ENCODE assay signal across 9 mouse cellular contexts in the genomic region with DNA sequence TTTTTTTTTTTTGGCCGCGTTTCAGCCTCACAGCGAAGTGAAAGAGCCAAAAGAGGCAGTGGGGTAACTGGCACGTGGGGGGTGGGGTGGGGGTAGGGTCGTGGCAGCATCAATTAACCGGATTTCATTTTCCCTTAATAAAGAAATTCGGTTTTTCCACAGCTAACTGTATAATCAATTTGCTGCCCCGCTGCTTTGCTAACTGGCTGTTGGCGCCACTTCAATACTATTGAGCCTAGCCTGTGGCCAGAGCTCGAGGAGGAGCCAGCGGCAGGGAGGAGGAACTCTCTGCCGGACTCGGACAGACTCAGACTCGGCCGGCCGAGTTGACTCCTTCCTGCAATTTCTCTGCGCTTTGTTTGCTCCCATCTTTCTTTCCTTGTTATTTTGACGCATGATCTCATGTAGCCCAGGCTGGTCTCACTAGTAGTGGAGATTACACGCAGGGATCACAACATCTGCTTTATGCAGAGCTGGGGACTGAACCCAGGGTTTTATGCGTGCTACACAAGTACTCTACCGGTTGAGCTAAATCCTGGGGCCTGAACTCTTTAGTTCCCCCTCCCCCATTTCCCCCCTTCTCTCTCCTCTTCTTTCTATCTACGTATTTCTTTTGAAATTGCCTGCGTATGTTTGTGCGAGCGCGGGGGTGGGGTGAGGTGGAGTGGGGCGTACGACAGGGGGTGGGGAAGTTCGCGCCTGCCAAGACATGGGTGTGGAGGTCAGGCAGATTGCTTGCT.
DNase-seq lines count a peak whose midpoint lies in the region; ATAC-seq and TF ChIP-seq lines count a peak whose summit lies in the region.
"Had no signal": no experiment of that assay in that cellular context is flagged by ENCODE, and none has a peak within 500 bp of the region (broad histone marks: within the 10 kb centered on the region; RNA-seq: fewer than 3 reads in every experiment).

No protein-coding gene starts in this region.

- peak overlapping the region; percentile 38 for H3K27ac ChIP-seq in intestine, embryonic 15.5 days
- peak overlapping the region; percentile 77 for H3K27ac ChIP-seq in limb, embryonic 10.5 days
- H3K27ac ChIP-seq in midbrain, embryonic 11.5 days (ENCODE audit: low read depth, low read length), result no peak overlapping the region
- no peak overlapping the region for H3K27ac ChIP-seq in small intestine, adult 2 months (ENCODE audit: insufficient read depth, low read depth, low read length)

- H3K9me3 ChIP-seq in intestine, embryonic 15.5 days, result no peaks in the 10 kb centered on the region
- no peaks in the 10 kb centered on the region for H3K9me3 ChIP-seq in limb, embryonic 10.5 days (replicated peaks)
- no peaks in the 10 kb centered on the region for H3K9me3 ChIP-seq in midbrain, embryonic 11.5 days (ENCODE audit: control insufficient read depth, low read length)

- peak overlapping the region; percentile 57 for H3K4me2 ChIP-seq in intestine, embryonic 15.5 days (replicated peaks)
- H3K4me2 ChIP-seq in midbrain, embryonic 11.5 days, result peak overlapping the region; percentile 58

- H3K36me3 ChIP-seq in intestine, embryonic 15.5 days, result no peaks in the 10 kb centered on the region
- no peaks in the 10 kb centered on the region for H3K36me3 ChIP-seq in limb, embryonic 10.5 days
- no peaks in the 10 kb centered on the region for H3K36me3 ChIP-seq in midbrain, embryonic 11.5 days (ENCODE audit: control insufficient read depth, insufficient read depth, low read length)
- H3K36me3 ChIP-seq in small intestine, adult 2 months (ENCODE audit: control insufficient read depth, insufficient read depth, low read length), result no peaks in the 10 kb centered on the region

- TF ChIP-seq POLR2A in small intestine, adult 2 months (IDR thresholded peaks at IDR 0.05; ENCODE audit: low read depth, low read length), result no peak

- peak; percentile 49 for DNase-seq in layer of hippocampus, adult 11-12 months (ENCODE audit: low spot score)
- no peak for DNase-seq in layer of hippocampus, adult 9-10 months (ENCODE audit: low spot score)
- peak; percentile 82 for DNase-seq in embryo, embryonic 10.5 days (ENCODE audit: low spot score)
- peak; percentile 47 to 74 for DNase-seq in gastrocnemius, postnatal 4 days (ENCODE audit: low spot score in 2 of 2)
- DNase-seq in limb, embryonic 10.5 days (ENCODE audit: low spot score), result peak; percentile 71
- peak; percentile 96 for DNase-seq in midbrain, embryonic 11.5 days (ENCODE audit: low spot score, missing footprints)

- 0 out of 2 replicates have a peak, but pooled peaks cover 10% of the 10 kb centered on the region for H3K4me1 ChIP-seq in intestine, embryonic 15.5 days (replicated peaks)
- H3K4me1 ChIP-seq in limb, embryonic 10.5 days, result 0 out of 2 replicates have a peak, but pooled peaks cover 6% of the 10 kb centered on the region
- no peaks in the 10 kb centered on the region; the same call in 1 of the 2 replicates for H3K4me1 ChIP-seq in midbrain, embryonic 11.5 days (ENCODE audit: control insufficient read depth, insufficient read depth, low read length)
- H3K4me1 ChIP-seq in small intestine, adult 2 months (ENCODE audit: control insufficient read depth, insufficient read depth, insufficient read length, low read length), result peaks cover 4% of the 10 kb centered on the region

- H3K4me3 ChIP-seq in intestine, embryonic 15.5 days (replicated peaks), result peak overlapping the region; percentile 35
- H3K4me3 ChIP-seq in limb, embryonic 10.5 days, result peak overlapping the region; percentile 53
- H3K4me3 ChIP-seq in midbrain, embryonic 11.5 days (ENCODE audit: low read depth, low read length), result peak overlapping the region; percentile 36
- H3K4me3 ChIP-seq in small intestine, adult 2 months (ENCODE audit: low read depth, low read length), result peak overlapping the region; percentile 43

- peak; percentile 92 for ATAC-seq in intestine, embryonic 15.5 days
- ATAC-seq in midbrain, embryonic 11.5 days (ENCODE audit: low FRiP score), result peak; percentile 85
- ATAC-seq: Patski had no signal

- no peak for TF ChIP-seq CTCF in small intestine, adult 2 months (IDR thresholded peaks at IDR 0.05; ENCODE audit: extremely low read depth, insufficient read length, insufficient replicate concordance, low read depth, low read length)

- 9% methylated on average over 28 of the region's 30 CpGs for WGBS in intestine, embryonic 15.5 days
- WGBS in limb, embryonic 10.5 days, result 8% methylated on average over 30 of the region's 30 CpGs
- WGBS in midbrain, embryonic 11.5 days, result 4% methylated on average over 30 of the region's 30 CpGs
- 3% methylated on average over 30 of the region's 30 CpGs for WGBS in small intestine, adult 2 months

- H3K27me3 ChIP-seq in intestine, embryonic 15.5 days (replicated peaks), result no peaks in the 10 kb centered on the region
- H3K27me3 ChIP-seq in limb, embryonic 10.5 days (ENCODE audit: low read depth, poor library complexity, severe bottlenecking), result no peaks in the 10 kb centered on the region
- no peaks in the 10 kb centered on the region for H3K27me3 ChIP-seq in midbrain, embryonic 11.5 days (ENCODE audit: control insufficient read depth, insufficient read depth, low read length)
- H3K27me3 ChIP-seq in small intestine, adult 2 months (ENCODE audit: control insufficient read depth, insufficient read depth, low read length), result no peaks in the 10 kb centered on the region
- H3K27me3 ChIP-seq: Patski had no signal

- peak overlapping the region; percentile 20; the same call in 1 of the 2 replicates for H3K9ac ChIP-seq in intestine, embryonic 15.5 days
- H3K9ac ChIP-seq in midbrain, embryonic 11.5 days (ENCODE audit: low read length), result peak overlapping the region; percentile 54

Comparison
In these comparisons a context has a peak if more than half of its experiments do, and no peak if none do; other contexts are left out.
1. H3K27ac ChIP-seq: peak in intestine, embryonic 15.5 days (single experiment) and limb, embryonic 10.5 days (single experiment); none in midbrain, embryonic 11.5 days (single experiment) and small intestine, adult 2 months (single experiment).
2. Peak in every context shown above with its lines, with median percentiles within 50 percentile points of each other: H3K4me3 ChIP-seq.